Mouse (Mus musculus): Measurements from ENCODE around the gene Slc1a6. TPM values are rescaled to one million over a fixed set of nuclear protein-coding genes. Genes with fewer than 3 reads are reported as not detected.
A peak's percentile ranks its signal among the peaks of the same experiment; 100 is the strongest.
"Not testable (repeated sequence)": the region's sequence is repeated elsewhere in the genome, so short reads cannot be mapped to it uniquely, and the experiment has no call there.

Gene Slc1a6
- under 1 TPM; 0.21 to 0.69 TPM for total RNA-seq (2021)
- long read RNA-seq, experiment 1, partial matches to known transcripts, result 0 of 1 reads
- long read RNA-seq, experiment 1, other reads (novel, unspliced or antisense), result 0 of 1 reads
- long read RNA-seq, experiment 2, partial matches to known transcripts, result 0 of 1 reads
- long read RNA-seq, experiment 2, other reads (novel, unspliced or antisense), result 0 of 1 reads

DNA sequence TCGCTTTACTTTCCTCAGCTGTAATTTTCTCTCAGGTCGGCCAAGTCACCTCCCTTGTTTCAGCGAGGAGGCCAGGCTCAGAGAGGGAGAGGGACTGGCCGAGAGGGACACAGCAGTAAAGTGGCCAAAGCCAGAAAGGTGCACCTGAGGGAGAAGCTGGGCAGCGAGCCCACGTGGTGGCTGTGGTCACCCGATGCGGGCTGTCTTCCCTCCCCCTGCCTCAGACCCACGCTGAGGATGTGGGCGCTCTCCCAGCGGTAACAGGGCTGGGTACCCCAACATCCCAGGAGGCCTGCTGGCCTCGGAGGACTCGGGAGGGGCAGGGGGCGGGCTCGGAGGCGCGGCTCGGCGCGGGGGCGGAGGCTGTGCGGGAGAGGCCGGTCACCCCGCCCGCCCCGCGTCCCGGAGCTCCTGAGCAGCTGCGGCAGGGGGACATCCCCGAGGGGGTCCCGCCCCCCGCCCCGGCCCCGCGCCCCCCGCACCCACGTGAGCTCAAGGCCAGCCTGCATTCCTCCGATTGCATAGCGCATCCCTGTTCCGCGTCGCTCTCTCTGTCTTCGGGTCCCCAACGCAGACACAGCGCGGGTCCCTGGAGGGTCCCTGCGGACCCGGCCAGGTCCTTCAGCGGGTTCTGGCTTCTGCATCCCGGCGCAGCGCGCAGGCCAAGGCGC is at the start of gene Slc1a6:
Slc1a6 (plus strand) TSS at position 516 of the 671 bp plus-strand sequence.
- DNase-seq (ENCODE audit: low spot score in 2 of 2), result peak in 1 of 2 experiments; percentile 18

DNA sequence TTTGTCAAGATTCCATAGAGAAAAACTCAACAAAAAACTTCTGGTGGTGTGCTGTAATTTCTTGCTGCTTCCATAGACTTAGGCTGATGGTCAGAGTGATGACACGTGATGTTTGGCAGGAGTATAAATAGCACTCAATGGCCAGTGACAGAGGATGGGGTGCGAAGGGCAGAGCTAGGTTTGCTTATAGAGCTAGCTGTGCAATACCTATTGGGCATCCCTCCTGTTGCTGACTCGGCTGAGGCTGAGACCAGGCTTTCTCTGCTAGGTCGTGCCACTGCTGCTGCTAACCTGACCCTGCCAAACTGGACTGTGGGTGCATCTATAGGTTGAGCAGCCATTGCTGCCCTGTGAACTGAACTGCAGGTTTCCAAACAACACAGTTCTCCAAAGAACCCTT is 40.5 kb upstream of the Slc1a6 start:
- DNase-seq (ENCODE audit: low spot score in 2 of 2), result no peak

DNA sequence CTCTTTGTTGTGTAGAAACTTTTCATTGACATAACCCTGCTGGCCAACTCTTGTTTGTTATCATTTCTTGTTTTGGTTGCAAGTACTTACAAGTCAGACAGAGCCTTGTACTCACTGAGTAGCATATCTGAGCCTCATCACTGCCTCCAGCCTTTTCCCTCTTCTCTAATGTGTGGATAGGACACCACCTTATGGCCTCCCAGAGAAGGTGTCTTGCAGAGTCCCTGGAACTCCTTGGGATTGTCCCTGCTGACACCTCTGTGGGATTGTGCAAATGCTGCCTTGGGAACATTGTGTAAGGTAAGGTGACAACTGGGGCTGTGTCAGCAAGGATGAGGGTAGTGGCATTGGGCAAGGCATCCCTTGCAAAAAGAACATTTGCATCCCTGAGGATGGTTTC is 36.6 kb upstream of the Slc1a6 start:
- no peak for DNase-seq (ENCODE audit: low spot score in 2 of 2)

DNA sequence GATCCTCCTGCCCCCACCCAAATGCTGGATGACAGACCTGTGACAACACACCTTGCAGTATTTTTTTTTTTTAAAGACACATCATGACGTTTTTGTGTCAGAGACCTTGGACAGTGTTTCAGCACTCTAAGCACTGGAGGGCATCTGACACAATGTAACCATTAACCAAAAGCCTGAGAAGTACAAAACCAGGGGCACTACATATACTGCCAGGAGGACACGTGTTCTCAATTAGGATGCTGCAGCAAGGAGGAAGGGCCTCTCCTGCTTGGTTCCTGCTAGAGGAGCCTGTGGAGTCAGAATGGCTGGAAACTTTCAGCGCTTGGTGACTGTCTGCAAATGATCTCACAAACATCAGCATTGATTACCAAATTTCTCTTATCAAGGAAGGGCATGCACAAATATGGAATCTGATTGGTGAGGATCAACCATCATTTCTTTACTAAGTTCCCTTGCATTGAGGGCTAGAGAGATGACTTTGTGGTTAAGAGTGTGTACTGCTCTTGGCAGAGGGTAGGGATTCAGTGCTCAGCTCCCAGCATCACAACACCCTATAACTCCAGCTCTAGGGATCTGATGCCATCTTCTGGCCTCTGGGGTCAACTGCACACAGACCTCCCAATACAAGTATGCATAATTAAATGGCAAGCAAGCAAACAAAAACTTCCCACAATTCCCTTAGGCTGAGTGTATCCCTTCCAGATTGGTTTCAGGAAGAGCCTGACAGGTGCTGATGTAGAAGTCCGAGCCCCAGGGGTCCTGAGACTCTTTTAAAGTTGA is 34.7 kb upstream of the Slc1a6 start:
- no peak for DNase-seq (ENCODE audit: low spot score in 2 of 2)

DNA sequence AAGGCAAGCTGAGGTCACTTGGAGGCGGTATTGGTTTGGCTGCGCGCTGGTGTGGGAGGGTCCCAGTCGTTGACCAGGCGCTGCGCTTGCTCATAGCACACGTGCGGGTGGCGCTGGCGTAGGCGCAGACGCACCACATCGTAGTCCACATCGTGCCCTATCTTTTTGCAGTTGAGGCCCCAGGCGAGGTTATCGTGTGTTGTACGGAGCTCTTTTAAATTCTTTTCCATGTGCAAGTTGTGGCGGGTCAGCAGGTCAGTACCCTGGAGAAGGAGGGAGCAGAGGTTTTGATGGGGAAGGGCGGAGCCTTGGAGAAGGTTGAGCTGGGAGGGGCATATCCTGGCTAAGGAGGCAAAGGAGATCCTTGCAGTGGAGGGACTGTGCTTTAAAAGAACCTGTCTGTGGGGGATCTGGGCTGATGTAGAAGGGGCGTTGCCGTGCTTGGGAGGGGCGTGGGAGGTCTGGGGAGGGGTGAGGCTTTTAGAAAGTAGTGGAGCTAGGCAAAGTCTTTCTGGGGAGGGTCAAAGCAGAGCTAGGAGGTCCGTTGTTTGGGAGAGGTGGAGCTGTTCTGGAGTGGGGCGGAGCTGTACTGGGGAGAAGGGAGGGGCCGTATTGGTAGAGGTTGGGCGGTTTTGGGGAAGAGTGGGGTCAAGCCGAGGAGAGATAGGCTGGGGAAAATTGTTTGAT is 33.1 kb upstream of the Slc1a6 start:
- peak in 1 of 2 experiments; percentile 10 for DNase-seq (ENCODE audit: low spot score in 2 of 2)

DNA sequence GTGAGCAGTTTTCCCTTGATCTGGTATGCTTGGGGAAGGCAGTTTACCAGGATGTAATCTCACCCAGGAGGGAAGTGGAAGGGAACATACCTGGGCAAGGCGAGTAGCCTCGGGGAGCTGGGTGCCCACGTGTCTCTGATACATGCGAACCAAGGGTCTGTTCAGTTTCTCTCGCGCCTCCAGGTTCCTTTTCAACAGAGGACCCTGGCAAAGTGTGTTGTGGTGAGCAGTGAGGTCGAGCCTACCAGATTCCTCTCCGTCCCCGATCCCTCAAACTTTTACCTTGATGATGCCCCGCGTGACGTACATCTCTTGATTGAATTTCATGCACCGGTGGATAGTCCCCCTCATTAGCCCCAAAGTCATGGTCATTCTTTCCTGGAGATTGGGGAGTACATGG is 32.1 kb upstream of the Slc1a6 start:
- DNase-seq (ENCODE audit: low spot score in 2 of 2), result no peak

DNA sequence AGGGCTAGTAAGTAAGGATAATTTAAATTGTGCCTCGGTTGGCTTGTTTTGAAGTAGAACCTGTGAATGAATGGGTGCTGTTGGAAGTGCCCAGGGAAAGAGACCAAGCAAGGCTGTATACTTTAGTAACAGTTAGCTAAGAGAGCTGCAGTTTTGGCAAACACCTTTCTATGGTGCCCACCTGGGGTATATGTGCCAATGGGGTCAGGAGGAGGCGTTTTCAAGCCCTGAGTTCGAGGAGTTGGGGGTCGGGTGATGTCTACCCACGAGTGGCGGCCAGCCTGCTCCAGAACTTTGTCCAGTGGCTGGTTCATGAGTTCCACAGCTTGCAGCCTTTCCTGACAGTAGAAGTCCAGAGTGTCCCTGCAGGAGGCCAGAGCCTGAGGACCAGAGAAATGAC is 31.4 kb upstream of the Slc1a6 start:
- DNase-seq (ENCODE audit: low spot score in 2 of 2), result no peak

DNA sequence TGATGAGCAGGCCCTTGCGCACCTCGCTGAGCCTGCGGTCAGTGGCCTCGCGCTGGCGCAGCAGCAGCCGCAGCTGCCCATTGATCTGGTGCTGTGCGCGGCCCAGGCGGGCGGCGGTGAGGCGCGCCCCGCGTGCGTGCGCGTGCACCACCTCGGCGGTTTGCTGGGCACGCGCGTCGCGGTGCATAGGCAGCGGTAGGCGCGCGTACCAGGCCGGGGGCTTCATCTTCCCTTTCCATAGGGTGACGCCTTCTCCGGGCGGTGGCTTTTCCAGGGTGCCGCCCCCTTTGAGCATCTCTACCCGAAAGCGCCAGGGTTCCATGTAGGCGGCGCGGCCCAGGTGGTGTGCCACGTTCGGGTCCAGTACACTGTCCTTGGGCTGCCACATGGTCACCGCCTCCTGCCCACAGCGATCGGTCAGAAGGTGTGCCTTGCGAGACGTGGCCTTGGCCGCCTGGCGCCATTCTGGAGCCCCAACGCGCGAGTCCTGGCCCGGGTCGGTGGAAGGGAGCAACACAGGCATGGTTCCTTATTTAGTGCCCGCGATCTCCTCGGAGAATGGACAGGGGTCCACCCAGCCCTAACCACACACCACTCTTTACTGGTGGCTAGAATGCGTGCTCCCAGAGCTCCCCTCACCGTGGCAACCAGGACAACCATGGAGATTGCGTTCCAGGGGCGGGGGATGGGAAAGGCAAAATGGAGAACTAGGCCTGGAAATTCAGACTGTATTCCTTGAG is 27.7 kb upstream of the Slc1a6 start, which contains the start of gene Ccdc105:
Ccdc105 (minus strand) TSS at position 614 of the 740 bp plus-strand sequence.
- DNase-seq (ENCODE audit: low spot score in 2 of 2), result peak; percentile 45 to 50

DNA sequence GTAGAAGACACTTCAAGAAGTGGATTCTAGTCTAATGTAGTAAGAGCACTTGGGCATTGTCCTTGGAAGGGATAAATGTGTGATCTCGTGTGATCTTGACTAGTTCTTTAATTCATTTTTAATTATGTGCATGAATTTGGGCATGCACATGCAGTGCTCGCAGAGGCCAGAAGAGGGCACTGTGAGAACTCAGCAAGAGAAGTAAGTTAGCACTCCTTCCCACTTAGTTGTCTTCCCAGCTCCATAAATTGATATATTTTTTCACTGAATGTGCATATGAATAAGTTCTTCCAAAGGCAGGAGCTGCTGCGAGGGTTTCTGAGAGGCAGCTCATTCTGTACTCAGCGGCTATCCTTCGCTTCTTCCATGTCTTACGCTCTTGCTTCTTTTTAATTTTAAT is 24.3 kb upstream of the Slc1a6 start:
- DNase-seq (ENCODE audit: low spot score in 2 of 2), result peak in 1 of 2 experiments; percentile 60

DNA sequence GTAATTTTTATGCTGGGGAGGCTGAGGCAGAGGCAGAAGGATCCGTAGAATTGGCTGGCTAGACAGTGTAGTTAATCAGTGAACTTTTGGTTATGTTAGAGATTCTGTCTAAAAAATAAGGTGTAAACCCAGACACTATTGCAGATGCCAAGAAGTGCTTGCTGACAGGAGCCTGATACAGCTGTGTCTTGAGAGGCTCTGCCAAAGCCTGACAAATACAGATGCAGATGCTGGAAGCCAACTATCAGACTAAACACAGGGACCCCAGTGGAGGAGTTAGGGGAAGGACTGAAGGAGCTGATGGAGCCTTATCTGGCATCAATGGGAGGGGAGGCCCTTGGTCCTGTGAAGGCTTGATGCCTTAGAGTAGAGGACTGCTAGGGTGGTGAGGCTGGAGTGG is 14.7 kb upstream of the Slc1a6 start:
- DNase-seq (ENCODE audit: low spot score in 2 of 2), result no peak

DNA sequence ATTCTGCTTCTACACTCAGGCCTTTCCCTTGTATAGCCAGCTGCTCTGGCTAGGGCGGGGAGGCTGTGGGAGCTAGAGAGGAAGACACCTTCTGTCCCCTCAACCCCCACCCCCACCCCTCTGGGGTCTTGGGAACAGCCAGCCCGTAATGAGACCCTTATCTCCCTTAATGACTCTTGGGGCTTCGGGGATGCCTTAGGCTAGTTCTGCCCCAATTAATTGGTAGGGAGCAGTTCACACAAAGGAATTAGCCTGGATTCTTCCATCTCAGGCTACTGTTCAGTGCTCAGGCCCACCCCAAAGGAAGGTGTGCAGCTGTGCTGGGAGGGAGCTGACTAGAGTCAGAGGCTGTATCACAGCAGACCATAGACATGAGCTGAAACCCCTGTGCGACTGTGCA is 4.5 kb upstream of the Slc1a6 start:
- no peak for DNase-seq (ENCODE audit: low spot score in 2 of 2)

DNA sequence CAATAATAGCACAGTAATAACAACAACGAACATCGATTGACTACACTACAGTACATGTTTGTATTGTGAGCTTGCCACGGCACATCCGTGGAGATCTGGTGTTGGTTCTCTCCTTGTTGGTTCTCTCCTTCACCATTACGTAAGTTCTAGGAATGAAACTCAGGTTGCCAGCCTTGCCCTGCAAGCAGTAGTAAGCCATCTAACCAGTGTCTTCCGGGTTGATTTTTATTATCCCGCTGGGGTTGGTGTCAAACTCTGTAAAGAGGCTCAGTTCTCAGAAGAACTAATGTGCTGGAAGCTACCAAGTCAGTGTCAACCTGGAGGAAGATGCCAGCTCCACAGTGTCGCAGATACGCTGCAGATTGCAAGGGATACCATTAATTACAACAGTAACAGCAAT is 769 bp upstream of the Slc1a6 start:
- DNase-seq (ENCODE audit: low spot score in 2 of 2), result no peak

DNA sequence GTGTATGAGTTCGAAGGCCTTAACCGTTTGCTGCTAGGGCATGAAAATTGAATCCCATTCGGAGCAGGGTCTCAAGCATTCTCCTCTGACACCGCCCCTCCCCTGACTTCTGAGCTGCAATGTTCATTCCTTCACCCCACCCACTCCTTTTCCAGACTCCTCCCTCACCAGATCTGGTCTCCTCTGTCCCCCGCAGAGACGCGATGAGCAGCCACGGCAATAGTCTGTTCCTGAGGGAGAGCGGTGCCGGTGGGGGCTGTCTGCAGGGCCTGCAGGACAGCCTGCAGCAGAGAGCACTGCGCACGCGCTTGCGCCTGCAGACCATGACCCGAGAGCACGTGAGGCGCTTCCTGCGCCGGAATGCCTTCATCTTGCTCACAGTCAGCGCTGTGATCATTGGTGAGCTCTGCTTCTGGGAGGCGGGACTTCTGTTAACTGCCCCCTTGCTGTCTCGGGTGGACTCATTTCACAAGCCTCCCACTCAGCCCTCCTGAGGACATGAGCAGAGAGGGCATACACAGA is 7.3 kb downstream of the Slc1a6 start:
- DNase-seq (ENCODE audit: low spot score in 2 of 2), result peak; percentile 45 to 71

DNA sequence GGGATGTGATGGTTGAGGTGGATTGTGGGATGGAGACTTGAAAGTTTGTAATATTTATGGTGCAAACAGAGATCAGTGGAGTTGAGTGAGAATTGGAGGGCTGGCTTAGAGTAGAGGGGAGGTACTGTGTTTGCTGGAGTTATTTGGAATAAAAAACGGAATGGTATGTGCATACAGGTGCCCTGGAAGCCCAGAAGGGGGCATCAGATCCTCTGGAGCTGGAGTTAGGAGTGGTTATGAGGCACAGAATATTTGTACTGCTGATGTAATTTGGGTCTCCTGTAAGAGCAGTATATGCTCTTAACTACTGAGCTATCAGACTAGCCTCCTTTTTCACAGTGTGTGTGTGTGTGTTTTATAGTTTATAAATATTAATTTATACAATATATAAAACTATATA is 10.3 kb downstream of the Slc1a6 start:
- DNase-seq (ENCODE audit: low spot score in 2 of 2), result no peak

DNA sequence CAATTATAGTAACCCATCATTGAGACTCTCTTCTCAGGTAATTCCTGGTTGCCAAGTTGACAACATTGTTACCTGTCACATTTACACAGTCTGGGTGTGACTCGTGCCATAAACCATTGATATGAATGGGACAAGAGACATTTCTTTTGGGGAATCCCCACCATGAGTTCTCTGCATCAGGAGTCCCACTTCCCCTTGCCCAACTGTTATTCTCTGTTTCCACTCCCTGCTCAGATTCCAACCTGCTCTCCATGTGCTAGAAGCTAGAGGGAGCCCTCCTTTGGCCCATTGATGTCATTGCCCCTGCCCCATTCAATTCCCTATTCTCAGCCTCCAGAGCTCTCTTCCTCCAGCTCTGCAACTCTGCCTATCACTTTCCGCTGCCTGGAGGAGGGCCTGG is 21.2 kb downstream of the Slc1a6 start:
- no peak for DNase-seq (ENCODE audit: low spot score in 2 of 2)

DNA sequence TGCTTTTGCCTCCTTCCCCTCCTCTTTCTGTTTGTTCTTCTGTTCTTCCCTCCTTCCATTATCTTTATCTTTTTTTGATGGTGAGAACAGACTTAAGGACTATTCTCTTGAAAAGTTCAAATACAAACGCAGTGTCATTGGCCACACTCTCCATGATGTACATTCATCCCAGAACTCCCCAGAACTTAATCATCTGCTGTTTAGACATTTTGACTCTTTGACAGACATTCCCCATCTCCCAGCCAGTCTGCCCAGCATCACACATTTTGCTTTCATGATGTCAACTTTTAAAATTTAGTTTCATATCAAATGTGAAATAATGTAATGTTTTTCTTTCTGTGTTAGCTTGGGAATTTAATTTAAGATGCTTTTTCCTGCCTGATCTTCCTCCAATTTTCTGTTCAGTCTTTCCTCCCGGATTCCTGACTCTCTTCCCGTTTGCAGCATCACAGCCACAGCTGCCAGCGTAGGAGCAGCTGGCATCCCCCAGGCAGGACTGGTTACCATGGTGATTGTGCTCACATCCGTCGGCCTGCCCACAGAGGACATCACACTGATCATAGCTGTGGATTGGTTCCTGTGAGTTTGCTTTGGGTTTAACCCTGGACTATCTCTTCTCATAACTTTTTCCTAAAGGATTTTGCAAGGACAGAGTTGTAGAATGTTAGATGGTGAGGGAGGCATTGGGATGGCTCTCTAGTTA is 32.2 kb downstream of the Slc1a6 start:
- DNase-seq (ENCODE audit: low spot score in 2 of 2), result no peak

DNA sequence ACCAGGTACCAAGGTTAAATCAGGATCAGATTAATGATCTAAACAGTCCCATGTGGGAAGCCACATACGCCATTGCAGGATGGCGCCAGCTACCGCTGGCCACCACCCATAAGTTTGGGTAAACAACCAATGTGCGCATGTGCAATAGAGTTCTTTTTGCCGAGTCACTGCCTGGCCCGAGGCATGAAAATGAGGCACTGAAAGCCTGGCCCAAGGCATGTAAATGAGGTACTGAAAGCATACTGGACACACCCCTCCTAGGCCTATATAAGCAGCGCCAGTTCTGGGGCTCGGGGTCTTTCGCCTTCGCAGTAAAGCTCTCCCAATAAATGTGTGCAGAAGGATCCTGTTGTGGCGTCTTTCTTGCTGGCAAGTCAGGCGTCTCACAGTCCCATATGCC is 60.2 kb downstream of the Slc1a6 start:
- not testable (repeated sequence) for DNase-seq (ENCODE audit: low spot score in 2 of 2)

DNA sequence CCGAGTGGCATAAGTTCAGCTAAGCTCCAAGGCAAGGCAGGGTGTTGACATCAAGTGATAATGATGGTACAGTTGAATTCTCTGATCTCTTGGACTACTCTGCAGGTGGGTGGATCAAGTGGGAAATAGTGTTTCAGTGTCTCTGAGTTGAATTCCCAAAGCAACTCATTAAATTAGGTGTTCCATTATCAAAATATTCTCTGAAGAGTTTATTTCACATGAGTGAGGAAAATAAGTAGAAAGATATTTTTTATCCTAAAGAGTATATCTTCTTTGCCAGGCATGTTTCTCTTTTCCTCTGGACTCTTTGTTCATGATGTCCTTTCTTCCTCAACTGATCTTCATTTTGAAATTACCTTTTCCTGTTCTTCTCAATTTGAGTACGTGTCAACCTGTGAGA is 71.8 kb downstream of the Slc1a6 start, which contains the start of gene Olfr1356:
Olfr1356 (minus strand) TSS at position 101 of the 400 bp plus-strand sequence.
- DNase-seq (ENCODE audit: low spot score in 2 of 2), result no peak

Measured in gastrocnemius, postnatal 4 days (tissue).